Mouse (Mus musculus) spleen, adult 12 weeks (tissue): ENCODE results near the gene Camk2b.

ENCODE experiments used
- DNase-seq: peaks from one replicate; pipeline ENCODE4 v3.0.0; 2022; ENCODE audit warnings: low spot score

Camk2b gene

DNA sequence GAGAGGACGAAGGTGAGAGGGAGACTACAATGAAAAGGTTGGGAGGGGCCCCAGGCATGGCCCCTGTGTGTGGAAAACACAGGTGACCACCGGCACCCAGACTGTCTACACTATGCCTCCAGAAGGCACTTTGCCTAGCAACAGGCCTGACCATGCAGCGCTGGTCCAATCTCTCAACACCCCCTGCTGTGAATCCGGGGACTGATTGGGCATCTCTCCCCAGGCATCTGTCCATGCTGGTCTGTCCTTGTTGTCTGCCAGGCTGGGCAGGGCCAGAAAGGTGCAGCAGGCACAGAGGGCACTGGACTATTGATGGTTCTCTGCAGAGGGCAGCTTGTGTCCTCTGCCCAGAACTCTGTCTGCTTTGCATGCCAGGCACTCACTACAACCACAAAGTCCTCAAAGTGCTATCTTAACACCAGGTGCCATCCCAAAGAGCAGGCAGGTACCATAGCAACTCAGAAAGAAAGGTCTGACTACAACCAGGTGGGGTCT, 16.0 kb downstream of the Camk2b start:
- no peak for DNase-seq

- no peak for DNase-seq
Measured at GRCm38 (mm10) chr11:6048208-6048607, 18.0 kb downstream of the Camk2b start.

- DNase-seq, result no peak
Measured at GRCm38 (mm10) chr11:6038929-6039328, 27.2 kb downstream of the Camk2b start.

DNA sequence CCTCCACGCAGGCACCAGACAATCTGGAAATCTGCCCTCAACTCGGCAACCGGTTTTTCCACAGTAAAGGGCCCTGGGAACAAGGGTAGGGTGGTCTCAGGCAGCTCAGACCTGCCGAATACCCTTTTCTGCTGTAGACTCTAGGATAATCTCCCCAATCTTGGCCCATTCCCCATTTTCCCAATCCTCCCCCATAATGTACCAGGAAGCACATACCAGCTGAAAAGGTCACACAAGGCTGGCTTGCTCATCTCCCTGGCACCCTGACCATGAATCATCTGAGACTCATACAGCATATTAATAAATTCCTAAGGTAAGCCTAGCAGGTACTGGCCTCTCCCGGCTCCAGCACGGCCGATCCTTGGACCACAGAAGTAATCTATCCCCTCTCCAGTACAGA, 28.5 kb downstream of the Camk2b start:
- no peak for DNase-seq

DNA sequence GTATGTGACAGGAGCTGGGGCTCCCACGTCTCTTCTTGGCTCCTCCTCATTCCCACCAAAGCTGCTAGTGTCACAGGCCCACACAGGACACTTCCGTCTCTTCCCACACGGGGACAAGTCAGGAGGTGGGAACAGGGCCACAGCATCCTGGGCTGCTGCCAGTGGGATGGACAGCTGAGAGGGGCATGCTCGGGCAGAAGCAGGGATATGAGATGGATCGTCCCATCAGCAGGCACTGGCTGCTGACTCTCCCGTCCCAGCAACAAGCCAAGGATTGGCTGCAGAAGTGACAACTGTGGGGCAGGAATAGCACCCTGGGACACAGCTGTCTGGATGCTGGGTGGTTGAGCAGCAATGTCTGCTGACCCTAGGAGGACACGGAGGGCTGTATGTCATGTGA, 29.0 kb downstream of the Camk2b start:
- DNase-seq, result no peak

GRCm38 (mm10) chr11:6036477-6036876, 29.7 kb downstream of the Camk2b start:
- DNase-seq, result no peak

GRCm38 (mm10) chr11:6035521-6035920, 30.6 kb downstream of the Camk2b start:
- no peak for DNase-seq

DNA sequence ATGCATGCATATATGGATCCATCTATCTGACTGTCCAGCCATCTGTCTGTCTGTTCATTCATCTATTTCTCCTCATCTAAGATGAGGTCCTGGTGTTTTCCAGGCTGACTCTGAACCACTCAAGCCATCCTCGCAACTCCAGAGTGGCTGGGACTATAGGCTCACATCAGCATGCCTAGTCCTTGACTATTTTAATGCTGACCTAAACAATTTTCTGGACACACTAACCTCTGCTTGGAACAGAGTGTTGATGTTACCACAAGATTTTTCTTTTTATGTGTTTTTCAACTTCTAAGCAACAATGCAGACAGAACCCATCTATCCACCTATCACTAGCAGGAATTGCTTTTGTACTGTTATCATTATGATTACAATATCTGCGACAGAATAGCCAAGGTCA, 31.4 kb downstream of the Camk2b start:
- no peak for DNase-seq

GRCm38 (mm10) chr11:6033801-6034200, 32.4 kb downstream of the Camk2b start:
- no peak for DNase-seq

- peak; percentile 19 for DNase-seq
Measured at GRCm38 (mm10) chr11:6033147-6033546, 33.0 kb downstream of the Camk2b start.

DNA sequence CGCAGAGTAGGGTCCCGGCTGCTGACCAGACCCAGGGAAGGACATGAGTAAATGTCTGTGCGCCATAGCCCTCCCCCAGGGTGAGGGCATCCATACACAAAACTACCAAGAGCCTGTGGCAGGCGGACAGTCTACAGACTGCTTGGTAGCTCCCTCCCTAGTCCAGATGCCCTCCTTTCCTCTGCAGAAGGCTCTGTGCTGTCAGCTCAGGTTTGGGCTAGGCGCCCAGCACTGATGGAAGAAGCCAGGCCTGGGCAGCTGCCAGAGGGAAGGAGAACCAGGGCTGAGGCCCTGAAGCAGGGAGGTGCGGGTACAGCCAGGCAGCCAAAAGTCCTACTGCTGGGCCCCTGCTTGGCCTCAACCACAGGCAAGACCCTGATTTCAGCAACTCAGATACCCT, 35.5 kb downstream of the Camk2b start:
- no peak for DNase-seq

DNA sequence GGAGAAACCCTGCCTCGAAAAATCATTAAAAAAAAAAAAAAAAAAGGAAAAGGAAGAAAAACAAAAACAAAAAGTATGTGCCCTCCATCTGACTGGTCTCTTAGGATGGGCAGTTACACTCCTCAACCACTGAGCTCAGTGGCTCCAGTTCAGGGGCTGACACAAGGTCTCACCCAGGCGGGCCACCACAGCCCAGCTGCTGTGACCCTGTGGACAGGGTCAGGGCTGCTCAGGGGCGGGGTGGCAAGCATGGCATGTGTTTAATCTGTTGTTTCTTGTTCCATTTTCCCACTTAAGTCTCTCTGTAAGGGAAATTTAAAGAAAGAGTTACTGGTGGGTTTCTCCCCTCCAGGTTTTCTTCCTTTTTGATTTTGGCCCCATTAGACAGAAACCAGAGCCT, 36.4 kb downstream of the Camk2b start:
- DNase-seq, result no peak

- no peak for DNase-seq
Measured at GRCm38 (mm10) chr11:6028911-6029310, 37.3 kb downstream of the Camk2b start.

DNA sequence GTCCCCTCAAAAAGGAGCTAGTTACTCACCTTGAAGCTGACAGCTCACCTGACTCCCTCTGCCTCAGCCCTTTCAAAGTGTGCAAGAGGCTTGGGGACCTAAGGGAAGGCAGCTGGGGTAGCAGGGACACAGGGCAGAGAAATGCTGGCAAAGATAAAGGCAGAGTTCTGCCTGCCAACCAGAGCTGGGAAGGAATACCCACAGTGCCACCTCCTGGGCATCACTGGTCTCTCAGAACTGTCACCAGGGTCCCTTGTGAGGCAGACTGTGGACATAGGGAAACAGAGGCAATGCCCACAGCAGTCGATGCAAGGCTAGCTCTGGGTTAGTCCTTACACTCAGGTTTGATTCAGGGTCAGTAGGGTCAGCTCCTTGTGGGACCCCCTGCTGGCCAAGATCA, 39.8 kb downstream of the Camk2b start:
- no peak for DNase-seq

- DNase-seq, result no peak
Measured at GRCm38 (mm10) chr11:6024923-6025652, 41.1 kb downstream of the Camk2b start.

DNA sequence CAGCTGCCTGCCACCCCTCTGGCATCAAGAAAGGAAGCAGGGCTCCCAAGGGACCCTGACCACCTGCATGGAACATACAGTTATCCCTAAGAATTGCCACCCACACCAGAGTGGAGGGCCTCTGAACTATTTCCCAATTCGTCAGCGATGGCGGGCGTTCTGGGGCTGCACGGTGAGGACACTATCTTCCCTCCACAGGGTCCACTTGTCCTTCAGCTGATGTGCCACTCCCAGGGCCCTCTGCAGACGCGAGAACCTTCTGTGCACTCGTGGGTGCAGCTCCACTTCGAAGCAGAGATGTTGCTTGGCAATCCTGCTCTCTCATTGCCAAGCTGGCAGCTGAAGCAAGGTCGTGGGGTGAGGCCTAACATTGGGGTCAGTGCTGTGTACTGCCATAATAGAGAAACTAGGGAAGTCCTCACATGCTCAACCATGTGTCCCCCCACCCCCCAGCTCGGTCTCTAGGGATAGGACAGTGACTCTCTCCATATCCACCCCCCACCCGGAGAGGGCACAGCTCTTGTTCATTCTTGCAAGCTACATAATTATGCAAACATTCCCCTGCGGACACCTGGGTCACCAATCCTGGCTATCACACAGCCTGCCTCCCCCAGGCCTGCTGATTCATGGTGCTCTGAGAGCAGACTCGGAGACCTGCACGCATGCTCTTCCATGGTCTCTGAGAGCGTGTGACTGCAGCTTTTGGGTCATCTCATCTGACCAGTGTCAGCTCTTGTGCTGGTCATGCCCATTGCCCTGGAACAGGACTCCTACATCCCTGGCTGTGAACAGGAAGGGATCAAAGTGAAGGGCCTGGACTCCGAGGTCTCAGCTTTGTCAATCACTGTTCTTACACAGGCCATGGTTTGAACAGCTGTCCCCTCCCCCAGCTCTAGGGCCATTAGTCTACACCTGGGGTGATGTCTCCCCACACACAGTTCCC, 45.0 kb downstream of the Camk2b start:
- no peak for DNase-seq

GRCm38 (mm10) chr11:6020360-6020759, 45.8 kb downstream of the Camk2b start:
- DNase-seq, result no peak

- no peak for DNase-seq
Measured at GRCm38 (mm10) chr11:6018218-6019010, 47.7 kb downstream of the Camk2b start.

GRCm38 (mm10) chr11:6017484-6018140, 48.5 kb downstream of the Camk2b start:
- DNase-seq, result no peak

DNA sequence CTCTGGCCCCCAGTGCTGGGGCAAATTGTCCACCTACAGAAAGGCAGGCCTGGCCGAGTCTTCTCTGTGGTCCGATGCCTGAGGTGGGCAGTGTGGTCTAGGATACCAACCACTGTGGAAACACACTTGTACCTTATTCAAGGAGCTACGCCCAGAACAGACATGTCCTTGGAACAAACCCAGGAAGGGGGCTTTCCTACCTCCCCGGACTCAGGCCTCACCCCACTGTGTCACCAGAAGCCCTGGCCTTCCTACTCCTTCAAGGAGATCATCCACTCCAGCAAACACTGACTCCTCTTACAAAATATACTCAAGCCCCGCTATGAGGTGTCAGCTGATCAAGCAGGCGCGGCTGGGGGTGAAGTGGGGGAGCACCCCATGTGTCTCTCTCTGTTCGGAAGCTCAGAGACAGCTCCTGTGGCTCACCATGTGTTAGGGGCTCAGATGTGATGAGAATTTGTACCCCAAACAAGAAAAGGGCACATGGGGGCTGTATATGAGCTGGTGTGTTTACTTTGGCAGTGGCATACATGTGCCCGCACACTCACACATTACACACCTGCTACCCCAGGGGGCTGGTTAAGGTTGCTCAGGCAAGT, 49.3 kb downstream of the Camk2b start:
- no peak for DNase-seq

GRCm38 (mm10) chr11:6016368-6016767, 49.8 kb downstream of the Camk2b start:
- no peak for DNase-seq
